Mouse (Mus musculus): ENCODE results near the gene Phkb.

The Phkb gene

GRCm38 (mm10) chr8:85944820-85945219 is 104.1 kb downstream of the Phkb start:
- DNase-seq (ENCODE audit: low read depth, low spot score), result no peak

- DNase-seq (ENCODE audit: low read depth, low spot score), result no peak
Observed at GRCm38 (mm10) chr8:85958391-85958790, 117.6 kb downstream of the Phkb start.

GRCm38 (mm10) chr8:85959880-85960279 is 119.1 kb downstream of the Phkb start:
- no peak for DNase-seq (ENCODE audit: low read depth, low spot score)

DNA sequence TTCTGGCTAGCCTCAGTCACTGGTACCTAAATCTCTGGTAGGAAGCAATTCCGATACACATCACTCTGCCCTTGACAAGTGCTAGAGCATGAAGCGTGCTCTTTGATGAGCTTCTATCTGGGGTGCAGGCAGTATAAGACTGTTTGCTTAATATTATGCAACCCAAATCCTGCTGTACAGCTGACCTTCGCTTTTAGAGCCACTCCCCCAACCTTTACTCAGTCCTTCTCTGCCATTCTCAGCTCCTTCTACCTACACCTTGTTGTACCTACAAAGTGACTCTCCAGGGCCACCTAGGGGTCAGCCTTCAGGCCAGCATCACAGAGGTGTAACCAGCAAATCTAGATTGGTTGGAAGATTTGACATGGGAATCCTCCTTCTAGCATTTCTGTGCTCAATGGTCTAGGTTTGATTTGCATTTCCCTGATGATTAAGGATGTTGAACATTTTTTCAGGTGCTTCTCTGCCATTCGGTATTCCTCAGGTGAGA is 136.9 kb downstream of the Phkb start:
- DNase-seq (ENCODE audit: low read depth, low spot score), result no peak

DNA sequence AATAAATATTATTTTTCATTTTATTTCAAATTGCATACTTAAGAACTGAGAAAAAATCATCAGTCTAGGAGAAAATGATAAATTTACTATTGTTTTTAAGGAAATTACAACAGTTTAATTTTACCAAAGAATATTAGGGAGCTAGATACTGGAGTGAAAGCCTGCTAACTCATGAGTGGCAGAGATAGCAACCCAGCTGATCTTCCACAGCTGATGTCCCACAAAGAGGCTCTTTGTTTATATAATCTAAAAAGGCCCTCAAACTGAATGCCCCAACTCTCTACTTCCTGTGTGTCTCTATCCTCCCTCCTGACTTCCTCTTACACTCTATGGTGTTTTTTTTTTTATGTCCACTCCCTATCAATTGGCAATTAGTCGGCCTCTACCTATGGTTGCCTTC is 152.2 kb downstream of the Phkb start:
- DNase-seq (ENCODE audit: low read depth, low spot score), result no peak

DNA sequence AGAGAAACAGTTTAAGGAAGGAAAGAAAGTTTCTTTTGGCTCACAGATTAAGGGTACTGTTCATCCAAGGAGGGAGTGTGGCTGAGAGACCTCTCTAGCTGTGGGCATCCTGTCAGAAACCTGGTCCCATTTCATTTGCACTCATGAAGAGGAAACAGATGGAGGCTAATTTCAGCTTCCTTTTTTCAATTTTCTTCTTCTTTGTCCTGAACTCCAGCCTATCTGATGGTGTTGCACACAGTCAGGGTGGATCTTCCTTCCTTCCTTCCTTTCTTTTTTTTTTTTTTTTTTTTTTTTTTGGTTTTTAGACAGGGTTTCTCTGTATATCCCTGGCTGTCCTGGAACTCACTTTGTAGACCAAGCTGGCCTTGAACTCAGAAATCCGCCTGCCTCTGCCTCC is 152.9 kb downstream of the Phkb start:
- no peak for DNase-seq (ENCODE audit: low read depth, low spot score)

GRCm38 (mm10) chr8:85995971-85996370 is 155.2 kb downstream of the Phkb start:
- DNase-seq (ENCODE audit: low read depth, low spot score), result no peak

- DNase-seq (ENCODE audit: low read depth, low spot score), result no peak
Observed at GRCm38 (mm10) chr8:86006485-86006884, 165.7 kb downstream of the Phkb start.

DNA sequence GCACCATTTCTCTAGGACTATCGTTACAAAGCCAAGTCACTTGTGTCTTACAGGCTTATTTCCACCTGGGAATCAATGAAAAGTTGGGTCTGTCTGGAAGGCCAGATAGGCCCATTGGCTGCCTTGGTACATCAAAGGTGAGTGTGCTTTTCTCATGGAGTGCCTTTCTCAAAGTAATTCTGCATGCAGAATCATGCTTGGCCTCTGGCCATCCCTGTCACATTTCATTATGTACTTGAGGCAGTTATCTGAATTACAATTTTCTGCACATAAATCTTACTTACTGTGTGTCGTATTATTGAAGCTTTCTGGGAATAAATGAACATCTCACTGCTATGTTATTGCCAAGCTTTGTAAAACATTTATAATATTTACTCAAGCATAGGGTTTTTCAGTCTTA is 176.0 kb downstream of the Phkb start:
- DNase-seq (ENCODE audit: low read depth, low spot score), result no peak

DNA sequence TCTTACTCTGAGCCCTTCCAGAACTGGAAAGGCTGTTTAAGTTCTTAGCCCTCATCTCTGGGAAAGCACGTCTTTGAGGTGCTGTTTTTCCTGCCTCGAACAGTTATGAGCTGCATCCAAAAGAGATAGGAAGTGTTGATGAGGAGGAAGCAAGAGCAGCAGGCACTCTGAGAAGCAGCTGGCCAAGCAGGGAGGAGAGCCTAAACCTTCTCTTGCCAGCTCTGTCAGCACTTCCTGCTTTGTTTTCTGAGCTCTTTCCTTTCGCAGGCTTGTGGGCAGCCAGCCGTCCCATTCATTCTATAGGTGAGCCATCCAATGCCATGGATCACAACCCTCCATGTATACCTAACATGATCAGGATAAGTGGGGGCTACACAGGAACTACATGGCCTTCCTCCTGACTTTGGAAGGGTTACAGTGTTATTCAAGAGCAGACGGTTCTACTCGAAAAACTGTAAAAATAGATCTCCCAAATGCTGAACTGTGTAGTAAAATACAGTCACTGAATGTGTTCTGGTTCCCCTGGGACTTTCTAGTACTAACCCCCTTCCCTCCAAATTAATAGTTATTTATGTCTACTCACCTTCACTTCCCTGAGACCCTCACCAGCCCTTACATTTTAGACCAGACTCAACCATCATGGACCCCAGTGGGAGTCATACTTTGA is 188.0 kb downstream of the Phkb start:
- no peak for DNase-seq (ENCODE audit: low read depth, low spot score)

DNA sequence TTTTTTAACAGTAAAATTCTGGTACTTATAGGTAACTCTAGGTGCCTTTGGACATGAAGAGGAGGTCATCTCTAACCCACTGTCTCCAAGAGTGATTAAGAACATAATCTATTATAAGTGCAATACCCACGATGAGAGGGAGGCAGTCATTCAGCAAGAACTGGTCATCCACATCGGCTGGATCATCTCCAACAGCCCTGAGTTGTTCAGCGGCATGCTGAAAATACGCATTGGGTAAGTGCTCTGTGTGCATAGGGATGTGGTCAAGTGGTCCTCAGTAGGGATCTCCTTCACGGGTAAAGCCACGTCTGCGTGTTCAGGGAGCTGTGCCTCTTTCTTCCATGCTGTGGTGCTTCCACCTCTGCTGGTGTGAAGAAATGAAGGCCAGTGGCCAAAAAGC is 188.7 kb downstream of the Phkb start:
- no peak for DNase-seq (ENCODE audit: low read depth, low spot score)

DNA sequence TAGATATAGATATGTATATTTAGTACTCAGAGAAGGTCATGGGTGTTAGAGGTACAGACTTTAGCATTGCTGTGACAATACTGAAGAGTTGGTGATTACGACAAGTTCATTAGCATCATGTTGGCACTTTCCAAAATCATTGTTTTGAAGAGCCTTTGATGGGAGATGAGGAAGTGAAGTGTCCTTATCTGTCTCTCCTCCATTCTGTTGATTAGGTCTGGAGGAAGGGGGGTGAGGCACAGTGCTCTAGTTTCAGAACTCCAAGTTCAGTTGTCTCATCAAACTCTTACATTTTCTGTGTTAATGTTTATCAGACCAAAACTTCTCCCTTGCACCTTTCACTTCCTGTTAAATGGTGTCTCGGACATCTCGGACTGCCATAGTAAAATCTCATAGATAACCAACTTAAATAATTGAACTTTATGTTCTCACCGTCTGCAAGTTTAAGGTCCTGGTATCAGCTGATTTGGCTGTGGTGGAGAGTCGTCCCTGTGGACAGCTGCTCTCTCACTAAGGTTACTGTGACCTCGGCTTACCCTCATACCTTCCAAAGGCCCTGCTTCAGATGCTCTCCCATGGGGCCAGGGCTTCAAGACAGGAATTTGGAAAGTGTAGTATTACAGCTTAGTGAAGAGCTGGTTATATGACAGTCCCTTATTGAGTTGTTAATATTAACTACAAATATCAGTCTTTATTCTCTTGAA is 194.1 kb downstream of the Phkb start:
- DNase-seq (ENCODE audit: low read depth, low spot score), result peak; percentile 87

DNA sequence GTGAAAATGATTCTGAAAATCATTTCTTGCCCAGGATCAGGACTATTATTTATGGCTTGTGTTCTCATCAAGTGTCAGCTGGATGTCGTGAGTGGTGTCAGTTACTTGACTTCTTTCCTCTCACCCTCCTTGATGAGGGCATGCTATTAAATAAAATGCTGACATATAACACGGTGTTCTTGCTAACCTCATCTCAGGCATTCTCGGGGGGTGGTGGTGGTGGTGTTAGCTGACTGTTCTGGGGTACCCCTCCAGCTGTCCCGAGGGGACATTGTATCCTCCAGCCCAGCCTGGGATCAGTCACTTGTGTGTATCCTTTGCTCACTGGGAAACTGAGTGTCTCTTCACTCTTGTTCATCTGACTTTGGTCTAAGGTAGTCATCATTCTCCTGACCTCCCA is 194.6 kb downstream of the Phkb start:
- DNase-seq (ENCODE audit: low read depth, low spot score), result peak; percentile 82

GRCm38 (mm10) chr8:86038462-86038861 is 197.7 kb downstream of the Phkb start:
- DNase-seq (ENCODE audit: low read depth, low spot score), result no peak

DNA sequence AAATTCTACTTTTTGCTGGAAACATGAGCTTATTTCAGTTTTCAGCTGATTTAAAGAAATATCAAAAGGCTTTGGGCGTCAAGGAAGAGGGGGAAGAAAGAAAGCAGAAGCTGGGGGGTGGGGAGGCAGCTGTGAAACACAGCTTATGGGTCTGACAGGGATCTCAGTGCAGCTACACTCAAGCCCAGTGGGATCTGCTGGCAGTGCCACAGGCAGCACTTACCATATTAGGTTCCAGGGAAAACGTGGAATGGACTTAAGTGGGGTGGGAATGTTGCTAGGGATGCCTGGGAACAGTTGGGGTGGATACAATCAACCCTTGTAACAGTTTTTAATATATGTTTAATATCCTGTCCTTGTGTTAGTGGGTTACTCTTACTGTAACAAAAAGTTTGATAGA is 201.3 kb downstream of the Phkb start:
- DNase-seq (ENCODE audit: low read depth, low spot score), result no peak

GRCm38 (mm10) chr8:86050882-86051281 is 210.1 kb downstream of the Phkb start:
- no peak for DNase-seq (ENCODE audit: low read depth, low spot score)

- DNase-seq (ENCODE audit: low read depth, low spot score), result no peak
Observed at GRCm38 (mm10) chr8:86052003-86052402, 211.2 kb downstream of the Phkb start.

DNA sequence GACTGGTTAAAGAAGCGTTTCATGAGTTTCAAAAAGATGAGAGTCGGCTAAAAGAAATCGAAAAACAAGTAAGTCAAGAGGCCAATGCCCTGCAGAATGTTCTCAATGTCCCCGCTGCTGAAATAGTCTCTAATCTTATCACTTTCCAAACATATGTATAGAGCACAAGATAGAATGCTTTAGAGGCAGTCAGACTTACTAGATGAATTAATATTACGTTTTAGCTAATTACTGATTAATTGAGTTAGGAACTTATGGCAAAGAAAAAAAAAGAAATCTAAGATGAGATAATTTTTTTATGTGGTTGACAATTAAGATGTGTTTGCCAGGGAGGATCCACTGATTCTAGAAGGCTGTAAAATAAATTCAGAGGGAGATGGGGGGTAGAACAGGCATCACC is 217.9 kb downstream of the Phkb start:
- no peak for DNase-seq (ENCODE audit: low read depth, low spot score)

DNA sequence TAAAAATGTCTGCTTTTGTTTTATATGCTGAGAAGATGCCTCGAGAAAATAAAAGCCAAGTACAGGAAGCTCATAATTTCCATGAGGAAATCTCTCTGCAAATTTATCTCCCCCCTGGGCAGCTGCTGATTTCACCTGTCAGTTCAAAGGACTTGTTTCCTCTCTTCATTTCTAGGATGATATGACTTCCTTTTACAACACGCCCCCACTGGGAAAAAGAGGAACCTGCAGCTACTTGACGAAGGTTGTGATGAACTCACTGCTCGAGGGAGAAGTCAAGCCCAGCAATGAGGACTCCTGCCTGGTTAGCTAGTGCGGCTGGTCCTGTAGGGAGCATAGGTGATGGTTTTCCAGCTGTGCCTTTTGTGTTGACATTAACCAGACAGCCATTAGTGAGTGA is 218.4 kb downstream of the Phkb start:
- DNase-seq (ENCODE audit: low read depth, low spot score), result no peak

GRCm38 (mm10) chr8:86063411-86063810 is 222.7 kb downstream of the Phkb start:
- DNase-seq (ENCODE audit: low read depth, low spot score), result no peak

DNA sequence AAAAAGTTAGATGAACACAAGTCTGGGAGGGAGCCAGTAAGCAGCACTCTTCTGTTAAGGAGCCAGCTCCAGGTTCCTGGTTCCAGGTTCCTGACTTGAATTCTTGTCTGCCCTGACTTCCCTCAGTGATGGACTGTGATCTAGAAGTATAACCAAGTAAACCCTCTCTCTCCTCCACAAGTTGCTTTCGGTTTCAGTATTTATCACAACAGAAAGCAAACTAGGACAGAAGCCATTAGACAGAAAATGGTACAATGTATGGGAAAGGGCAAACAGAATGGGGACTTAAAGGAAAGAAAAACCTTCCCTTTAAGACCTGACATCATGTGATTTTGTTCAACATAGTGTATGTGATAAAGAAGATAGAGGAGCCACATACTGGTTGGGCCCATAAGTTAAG is 238.7 kb downstream of the Phkb start:
- no peak for DNase-seq (ENCODE audit: low read depth, low spot score)

DNA sequence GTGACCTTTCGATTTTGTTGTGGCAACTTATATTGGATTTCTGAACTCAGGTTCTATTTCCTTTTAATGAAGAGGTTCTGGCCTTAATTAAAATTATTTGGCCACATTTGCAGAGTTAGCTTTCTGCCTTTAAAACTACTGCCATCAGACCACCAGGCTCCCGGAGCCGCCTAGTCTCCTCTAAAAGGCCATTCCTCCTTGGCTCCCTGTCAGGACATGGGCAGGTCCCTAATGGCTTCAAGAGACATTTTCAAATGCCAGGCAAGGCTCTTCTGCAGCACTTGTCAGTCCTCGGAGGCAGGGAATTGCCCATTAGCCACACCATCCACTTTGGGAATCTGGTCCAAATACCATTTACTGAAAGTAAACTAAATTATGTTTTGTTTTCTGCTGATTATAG is 242.6 kb downstream of the Phkb start:
- no peak for DNase-seq (ENCODE audit: low read depth, low spot score)

- no peak for DNase-seq (ENCODE audit: low read depth, low spot score)
Observed at GRCm38 (mm10) chr8:86086791-86087190, 246.0 kb downstream of the Phkb start.
